Mouse (Mus musculus): ENCODE data around the gene Lamc3.

DNA sequence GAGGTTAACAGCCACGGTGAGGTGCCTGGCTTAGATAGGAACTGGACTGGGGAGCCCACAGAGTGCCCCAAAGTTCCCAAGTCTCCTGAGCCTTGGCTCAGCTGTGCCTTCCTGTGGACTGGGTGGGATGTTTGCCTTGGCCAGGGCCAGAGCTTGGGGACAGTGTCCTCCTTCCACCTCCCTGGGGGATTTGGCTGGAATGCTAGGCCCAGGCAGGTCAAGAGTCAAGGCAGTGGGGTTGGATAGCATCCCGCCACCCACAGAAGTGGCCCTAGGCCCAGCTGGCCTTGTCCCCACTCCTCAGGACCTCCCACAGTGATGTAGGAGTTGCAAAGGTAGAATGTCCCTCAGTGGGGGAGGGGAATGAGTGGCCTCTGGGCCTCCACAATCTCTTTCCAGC is 4.1 kb downstream of the Lamc3 start:
- TF ChIP-seq CTCF (IDR thresholded peaks at IDR 0.05; ENCODE audit: low read depth, low read length) (no peak), POLR2A (IDR thresholded peaks at IDR 0.05; ENCODE audit: extremely low read depth, insufficient read depth, low read length) (no peak)
